Mouse (Mus musculus): Measurements from ENCODE around the gene Palm.

- TF ChIP-seq CTCF (IDR thresholded peaks at IDR 0.05) (no peak), EP300 (IDR thresholded peaks at IDR 0.05) (no peak)
These were observed 7.1 kb downstream of the Palm start for GRCm38 (mm10) chr10:79800508-79800907.

Data from lung, postnatal 0 days (tissue).